Mouse (Mus musculus): ENCODE data around the gene Map2. TPM values are rescaled to one million over a fixed set of nuclear protein-coding genes. Genes with fewer than 3 reads are reported as not detected.

Map2 gene
- polyA plus RNA-seq, 1 experiment from 2014 or later, result 21.0 TPM

DNA sequence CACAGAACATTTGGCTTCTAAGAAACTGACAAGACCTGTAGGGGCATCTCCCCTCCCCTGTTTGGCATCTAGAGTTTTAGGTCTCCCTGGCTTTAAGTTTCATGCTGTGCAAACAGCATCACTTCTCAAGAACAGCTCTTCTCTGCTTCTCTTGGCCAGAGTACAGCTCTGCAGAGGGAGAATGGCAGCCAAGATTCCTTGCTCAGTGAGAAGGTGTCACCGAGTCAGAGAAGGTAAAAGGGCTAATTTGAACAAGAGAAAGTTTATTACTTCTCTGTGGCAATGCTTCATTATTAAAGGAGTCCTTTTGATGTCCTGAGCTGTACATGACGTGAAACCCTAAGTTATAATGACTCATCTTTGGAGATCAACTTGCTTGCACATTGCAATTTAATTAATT lies 10.4 kb upstream of the Map2 start:
- no peaks in the 10 kb centered on the region for H3K9me3 ChIP-seq (ENCODE audit: control insufficient read depth, low read depth, low read length)
- no peak overlapping the region for H3K27ac ChIP-seq (ENCODE audit: low read length)
- 68% methylated on average over 2 of the region's 2 CpGs for WGBS
- H3K4me1 ChIP-seq (ENCODE audit: control insufficient read depth, insufficient read depth, low read length), result no peaks in the 10 kb centered on the region
- ATAC-seq (ENCODE audit: insufficient number of reproducible peaks, insufficient read depth, low FRiP score, low read depth), result no peak
- no peaks in the 10 kb centered on the region for H3K36me3 ChIP-seq (ENCODE audit: control insufficient read depth, insufficient read depth, low read length)
- no peak overlapping the region for H3K4me3 ChIP-seq (ENCODE audit: low read depth, low read length)
- H3K9ac ChIP-seq (replicated peaks; ENCODE audit: low read depth, low read length), result no peak overlapping the region
- no peaks in the 10 kb centered on the region for H3K27me3 ChIP-seq (ENCODE audit: control insufficient read depth, insufficient read depth, low read length)
- H3K4me2 ChIP-seq (replicated peaks; ENCODE audit: low read depth, low read length), result no peak overlapping the region

DNA sequence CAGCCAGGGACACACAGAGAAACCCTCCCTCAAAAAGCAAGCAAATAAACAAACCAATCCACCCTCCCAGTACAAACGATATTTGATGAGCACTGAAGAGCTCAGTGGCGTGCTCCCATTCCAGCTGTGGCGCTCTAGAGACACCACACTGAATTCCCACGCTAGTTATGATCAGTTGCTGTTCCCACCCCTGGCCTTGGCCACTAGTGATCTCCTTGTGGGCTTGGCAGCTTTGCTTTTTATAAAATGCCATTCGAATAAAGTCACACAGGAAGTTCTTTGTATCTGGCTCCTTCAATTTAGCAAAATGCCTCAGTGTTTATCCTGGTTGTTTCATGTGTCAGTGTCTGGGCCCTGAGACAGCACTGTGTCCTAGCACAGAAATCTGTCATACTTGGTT lies 6.4 kb upstream of the Map2 start:
- no peak overlapping the region for H3K4me3 ChIP-seq (ENCODE audit: low read depth, low read length)
- WGBS, result 49% methylated on average over 5 of the region's 5 CpGs
- no peaks in the 10 kb centered on the region for H3K36me3 ChIP-seq (ENCODE audit: control insufficient read depth, insufficient read depth, low read length)
- no peaks in the 10 kb centered on the region for H3K27me3 ChIP-seq (ENCODE audit: control insufficient read depth, insufficient read depth, low read length)
- no peaks in the 10 kb centered on the region for H3K9me3 ChIP-seq (ENCODE audit: control insufficient read depth, low read depth, low read length)
- H3K4me1 ChIP-seq (ENCODE audit: control insufficient read depth, insufficient read depth, low read length), result no peaks in the 10 kb centered on the region
- H3K4me2 ChIP-seq (replicated peaks; ENCODE audit: low read depth, low read length), result no peak overlapping the region
- no peak overlapping the region for H3K27ac ChIP-seq (ENCODE audit: low read length)
- no peak for ATAC-seq (ENCODE audit: insufficient number of reproducible peaks, insufficient read depth, low FRiP score, low read depth)
- H3K9ac ChIP-seq (replicated peaks; ENCODE audit: low read depth, low read length), result no peak overlapping the region

DNA sequence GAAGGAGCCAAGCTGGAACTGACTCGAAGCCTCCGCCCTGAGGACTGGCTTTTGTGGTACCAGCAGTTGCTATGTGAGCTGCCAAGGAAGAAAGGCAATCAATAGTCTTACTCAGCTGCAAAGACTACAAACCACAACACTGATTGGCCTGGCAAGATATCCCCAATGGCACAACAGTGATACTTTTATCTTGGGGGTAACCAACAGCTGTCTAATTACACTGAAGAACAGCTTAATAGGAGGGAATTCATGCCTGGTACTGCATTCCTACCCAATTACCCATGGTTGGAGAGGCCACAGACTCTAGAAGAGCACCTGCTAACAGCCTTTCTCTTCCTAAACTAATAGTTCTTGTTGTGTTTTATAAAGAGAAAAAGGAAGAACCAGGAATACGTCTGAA lies 2.9 kb upstream of the Map2 start:
- WGBS, result 71% methylated on average over 3 of the region's 3 CpGs
- no peaks in the 10 kb centered on the region for H3K4me1 ChIP-seq (ENCODE audit: control insufficient read depth, insufficient read depth, low read length)
- H3K9ac ChIP-seq (replicated peaks; ENCODE audit: low read depth, low read length), result no peak overlapping the region
- no peak overlapping the region for H3K4me3 ChIP-seq (ENCODE audit: low read depth, low read length)
- H3K27ac ChIP-seq (ENCODE audit: low read length), result no peak overlapping the region
- ATAC-seq (ENCODE audit: insufficient number of reproducible peaks, insufficient read depth, low FRiP score, low read depth), result no peak
- no peaks in the 10 kb centered on the region for H3K27me3 ChIP-seq (ENCODE audit: control insufficient read depth, insufficient read depth, low read length)
- no peaks in the 10 kb centered on the region for H3K9me3 ChIP-seq (ENCODE audit: control insufficient read depth, low read depth, low read length)
- H3K36me3 ChIP-seq (ENCODE audit: control insufficient read depth, insufficient read depth, low read length), result no peaks in the 10 kb centered on the region
- no peak overlapping the region for H3K4me2 ChIP-seq (replicated peaks; ENCODE audit: low read depth, low read length)

DNA sequence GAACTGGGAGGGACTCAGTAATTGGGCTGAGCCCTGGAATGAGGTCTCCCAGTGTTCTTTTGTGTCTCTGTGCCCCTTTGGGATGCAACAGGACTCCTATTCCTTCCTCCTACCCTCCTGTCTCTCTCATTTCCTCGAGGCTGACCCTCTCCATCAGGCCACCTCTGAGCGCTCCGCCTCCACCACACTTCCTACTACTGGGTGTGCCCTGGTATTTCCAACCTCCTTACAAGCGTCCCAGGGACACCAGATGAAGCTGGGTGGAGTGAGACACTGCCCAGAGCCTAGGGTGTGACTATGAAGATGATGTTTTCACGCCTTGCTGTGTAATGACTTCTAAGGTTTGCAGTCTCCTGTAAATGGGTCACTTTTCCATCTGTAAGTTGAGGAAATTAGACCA lies 1.4 kb upstream of the Map2 start:
- Histone ChIP-seq H3K36me3 (ENCODE audit: control insufficient read depth, insufficient read depth, low read length) (no peaks in the 10 kb centered on the region), H3K4me1 (ENCODE audit: control insufficient read depth, insufficient read depth, low read length) (no peaks in the 10 kb centered on the region), H3K4me2 (replicated peaks; ENCODE audit: low read depth, low read length) (no peak overlapping the region), H3K27me3 (ENCODE audit: control insufficient read depth, insufficient read depth, low read length) (no peaks in the 10 kb centered on the region), H3K9ac (replicated peaks; ENCODE audit: low read depth, low read length) (no peak overlapping the region), H3K4me3 (ENCODE audit: low read depth, low read length) (no peak overlapping the region), H3K27ac (ENCODE audit: low read length) (no peak overlapping the region), H3K9me3 (ENCODE audit: control insufficient read depth, low read depth, low read length) (no peaks in the 10 kb centered on the region)
- 52% methylated on average over 5 of the region's 5 CpGs for WGBS
- no peak for ATAC-seq (ENCODE audit: insufficient number of reproducible peaks, insufficient read depth, low FRiP score, low read depth)

DNA sequence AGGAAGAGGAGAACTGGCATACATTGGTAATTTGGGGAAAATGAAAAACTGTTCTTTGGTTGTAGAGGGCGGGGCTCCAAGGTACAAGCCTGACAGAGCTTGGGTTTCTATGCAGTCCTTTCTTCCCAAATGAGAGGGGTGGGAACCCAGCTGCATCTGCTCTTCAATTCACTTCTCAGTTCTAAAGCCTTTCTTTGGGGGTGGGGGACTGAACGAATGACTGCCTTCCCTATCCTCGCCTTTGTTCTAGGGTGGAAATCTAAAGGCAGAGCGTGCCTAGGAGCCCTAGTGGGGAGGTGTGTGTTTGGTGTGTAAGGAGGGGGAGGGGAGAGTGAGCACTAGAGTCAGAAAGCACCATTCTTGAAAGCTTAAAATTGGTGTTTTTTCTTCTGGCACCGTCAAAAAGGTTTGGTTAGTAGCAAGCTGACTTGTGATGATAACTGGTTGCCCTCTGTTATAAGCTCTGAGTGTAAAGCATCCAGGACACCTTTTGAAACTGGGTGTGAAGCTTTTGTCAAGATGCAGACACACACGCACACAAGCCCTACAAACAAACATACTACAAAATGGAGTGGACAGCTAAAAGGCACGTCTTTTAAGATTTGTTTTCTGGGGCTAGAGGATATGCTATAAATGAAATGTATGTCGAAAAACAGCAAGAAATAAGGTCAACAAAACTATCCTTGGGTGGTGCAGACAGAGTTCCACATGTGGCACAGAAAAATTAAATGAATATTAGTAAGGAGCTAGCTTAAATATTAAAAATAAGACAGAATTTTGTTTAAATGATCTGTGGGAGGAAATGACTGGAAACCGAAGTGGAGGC lies 1.2 kb downstream of the Map2 start:
- no peaks in the 10 kb centered on the region for H3K4me1 ChIP-seq (ENCODE audit: control insufficient read depth, insufficient read depth, low read length)
- no peak overlapping the region for H3K9ac ChIP-seq (replicated peaks; ENCODE audit: low read depth, low read length)
- peak overlapping the region; percentile 87 for H3K4me2 ChIP-seq (replicated peaks; ENCODE audit: low read depth, low read length)
- no peaks in the 10 kb centered on the region for H3K27me3 ChIP-seq (ENCODE audit: control insufficient read depth, insufficient read depth, low read length)
- H3K4me3 ChIP-seq (ENCODE audit: low read depth, low read length), result peak overlapping the region; percentile 67
- WGBS, result 32% methylated on average over 9 of the region's 9 CpGs
- H3K27ac ChIP-seq (ENCODE audit: low read length), result no peak overlapping the region
- no peaks in the 10 kb centered on the region for H3K9me3 ChIP-seq (ENCODE audit: control insufficient read depth, low read depth, low read length)
- H3K36me3 ChIP-seq (ENCODE audit: control insufficient read depth, insufficient read depth, low read length), result no peaks in the 10 kb centered on the region
- ATAC-seq (ENCODE audit: insufficient number of reproducible peaks, insufficient read depth, low FRiP score, low read depth), result no peak

DNA sequence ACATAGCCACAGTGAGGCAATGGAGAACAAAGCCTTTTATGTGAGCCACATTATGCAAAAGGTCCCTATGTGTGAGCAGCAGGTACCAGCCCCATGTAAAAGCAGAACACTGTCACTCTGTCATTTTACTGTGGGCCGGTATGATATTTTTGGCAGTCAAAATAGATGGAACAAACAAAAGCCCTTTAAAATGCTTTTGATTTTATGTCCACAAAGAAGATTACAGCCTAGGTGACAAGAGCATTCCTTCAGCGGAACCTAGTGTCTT lies 1.7 kb downstream of the Map2 start:
- H3K4me2 ChIP-seq (replicated peaks; ENCODE audit: low read depth, low read length), result peak overlapping the region; percentile 87
- WGBS, result 60% methylated on average over 2 of the region's 2 CpGs
- no peaks in the 10 kb centered on the region for H3K36me3 ChIP-seq (ENCODE audit: control insufficient read depth, insufficient read depth, low read length)
- no peaks in the 10 kb centered on the region for H3K27me3 ChIP-seq (ENCODE audit: control insufficient read depth, insufficient read depth, low read length)
- H3K9me3 ChIP-seq (ENCODE audit: control insufficient read depth, low read depth, low read length), result no peaks in the 10 kb centered on the region
- H3K27ac ChIP-seq (ENCODE audit: low read length), result no peak overlapping the region
- no peak overlapping the region for H3K9ac ChIP-seq (replicated peaks; ENCODE audit: low read depth, low read length)
- 0 out of 2 replicates have a peak overlapping the region, but pooled peaks have one; percentile 67 for H3K4me3 ChIP-seq (ENCODE audit: low read depth, low read length)
- no peak for ATAC-seq (ENCODE audit: insufficient number of reproducible peaks, insufficient read depth, low FRiP score, low read depth)
- H3K4me1 ChIP-seq (ENCODE audit: control insufficient read depth, insufficient read depth, low read length), result no peaks in the 10 kb centered on the region

DNA sequence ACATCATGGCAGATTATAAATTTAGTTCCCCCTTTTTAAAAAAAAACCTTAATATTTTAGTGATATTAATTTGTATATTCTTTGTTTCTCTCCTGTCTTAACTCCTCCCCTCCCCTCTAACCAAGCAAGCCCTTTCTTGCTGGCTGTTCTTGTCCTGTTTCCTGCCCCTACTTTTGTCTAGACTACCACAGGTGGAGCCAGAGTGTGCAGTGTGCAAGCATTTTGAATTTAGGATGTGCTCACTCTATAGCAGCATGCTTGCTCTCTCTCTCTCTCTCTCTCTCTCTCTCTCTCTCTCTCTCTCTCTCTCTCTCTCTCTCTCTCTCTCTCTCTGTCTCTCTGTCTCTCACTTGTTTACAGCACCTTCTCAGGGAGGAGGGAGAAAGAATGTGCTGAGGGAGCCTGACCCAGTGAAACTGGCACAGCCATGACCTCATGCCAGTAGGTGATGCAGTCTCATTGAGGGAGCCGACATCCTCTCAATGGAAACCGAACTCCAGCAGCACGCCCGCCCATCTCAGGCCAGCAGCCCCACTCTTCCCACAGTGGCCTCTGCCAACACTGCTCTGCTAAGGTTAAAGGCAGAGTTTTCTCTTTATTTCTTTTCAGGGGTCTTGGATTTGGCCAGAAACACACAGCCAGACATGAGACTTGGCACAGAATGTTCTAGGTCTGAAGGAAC lies 2.6 kb downstream of the Map2 start:
- Histone ChIP-seq H3K27ac (ENCODE audit: low read length) (no peak overlapping the region), H3K9ac (replicated peaks; ENCODE audit: low read depth, low read length) (no peak overlapping the region), H3K4me3 (ENCODE audit: low read depth, low read length) (no peak overlapping the region), H3K27me3 (ENCODE audit: control insufficient read depth, insufficient read depth, low read length) (no peaks in the 10 kb centered on the region), H3K4me1 (ENCODE audit: control insufficient read depth, insufficient read depth, low read length) (no peaks in the 10 kb centered on the region), H3K36me3 (ENCODE audit: control insufficient read depth, insufficient read depth, low read length) (no peaks in the 10 kb centered on the region), H3K4me2 (replicated peaks; ENCODE audit: low read depth, low read length) (no peak overlapping the region), H3K9me3 (ENCODE audit: control insufficient read depth, low read depth, low read length) (no peaks in the 10 kb centered on the region)
- no peak for ATAC-seq (ENCODE audit: insufficient number of reproducible peaks, insufficient read depth, low FRiP score, low read depth)
- WGBS, result 46% methylated on average over 4 of the region's 4 CpGs

DNA sequence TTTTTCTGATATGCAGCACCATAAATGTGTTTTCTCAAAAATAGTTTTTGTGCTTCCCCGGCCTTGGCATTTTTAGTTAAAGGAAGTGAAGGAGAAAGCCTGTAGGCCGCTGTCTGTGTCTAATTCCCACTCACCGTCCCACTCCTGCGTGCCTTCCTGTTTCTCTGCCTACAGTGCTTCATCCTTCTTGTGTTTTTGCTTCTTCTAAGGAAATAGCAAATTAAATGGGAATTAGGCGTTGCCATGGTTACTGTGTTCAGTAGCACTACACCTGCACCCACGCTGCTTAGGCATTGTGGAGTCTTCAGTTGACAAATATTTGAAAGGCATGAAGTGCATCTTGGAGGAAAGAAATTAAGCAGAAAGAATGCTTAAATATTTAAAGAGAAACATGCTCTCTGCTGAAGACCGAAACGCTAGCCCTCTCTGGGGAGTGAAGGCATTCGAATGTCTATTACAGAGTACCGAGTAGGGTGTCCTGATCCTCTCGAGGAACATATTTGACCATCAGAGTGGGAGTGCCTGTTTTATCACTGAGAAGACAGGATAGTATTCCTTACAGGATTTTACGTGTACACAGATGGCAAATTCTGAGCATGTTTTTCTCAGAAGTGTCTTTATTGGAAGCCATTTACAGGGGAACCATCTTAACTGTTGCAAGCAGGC lies 12.1 kb downstream of the Map2 start:
- Histone ChIP-seq H3K4me3 (ENCODE audit: low read depth, low read length) (no peak overlapping the region), H3K4me2 (replicated peaks; ENCODE audit: low read depth, low read length) (no peak overlapping the region), H3K9ac (replicated peaks; ENCODE audit: low read depth, low read length) (no peak overlapping the region), H3K9me3 (ENCODE audit: control insufficient read depth, low read depth, low read length) (no peaks in the 10 kb centered on the region), H3K27ac (ENCODE audit: low read length) (no peak overlapping the region), H3K4me1 (ENCODE audit: control insufficient read depth, insufficient read depth, low read length) (no peaks in the 10 kb centered on the region), H3K36me3 (ENCODE audit: control insufficient read depth, insufficient read depth, low read length) (no peaks in the 10 kb centered on the region), H3K27me3 (ENCODE audit: control insufficient read depth, insufficient read depth, low read length) (no peaks in the 10 kb centered on the region)
- WGBS, result 68% methylated on average over 12 of the region's 12 CpGs
- no peak for ATAC-seq (ENCODE audit: insufficient number of reproducible peaks, insufficient read depth, low FRiP score, low read depth)
